Mouse (Mus musculus) R1 (cell line): Measurements from ENCODE around the gene Aif1l.

Experiments used
- DNase-seq: peaks from one replicate; pipeline ENCODE4 v3.0.0-alpha.2; 2018; ENCODE audit warnings: low read depth, low spot score

Gene Aif1l

GRCm38 (mm10) chr2:32008716-32009115, 58.8 kb downstream of the Aif1l start:
- no peak for DNase-seq

DNA sequence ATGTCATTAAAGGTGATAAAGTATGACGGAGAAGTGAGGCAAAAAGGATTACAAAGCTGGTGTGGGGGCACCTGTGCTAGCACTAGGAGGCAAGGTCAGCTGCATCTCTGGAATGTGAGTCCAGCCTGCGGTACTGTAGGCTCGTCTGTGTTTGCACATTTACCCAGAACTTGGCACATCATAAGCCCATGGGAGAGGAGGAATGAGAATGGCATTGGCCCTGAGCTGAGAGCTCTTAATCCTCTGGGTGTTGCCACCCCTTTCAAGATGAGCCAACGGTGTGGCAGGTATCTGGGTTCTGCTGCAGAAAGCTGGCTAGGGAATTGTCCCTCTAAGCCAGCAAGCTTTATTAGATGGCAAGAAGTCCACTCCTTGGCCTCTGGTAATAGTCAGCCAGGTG, 69.8 kb downstream of the Aif1l start:
- DNase-seq: no peak

DNA sequence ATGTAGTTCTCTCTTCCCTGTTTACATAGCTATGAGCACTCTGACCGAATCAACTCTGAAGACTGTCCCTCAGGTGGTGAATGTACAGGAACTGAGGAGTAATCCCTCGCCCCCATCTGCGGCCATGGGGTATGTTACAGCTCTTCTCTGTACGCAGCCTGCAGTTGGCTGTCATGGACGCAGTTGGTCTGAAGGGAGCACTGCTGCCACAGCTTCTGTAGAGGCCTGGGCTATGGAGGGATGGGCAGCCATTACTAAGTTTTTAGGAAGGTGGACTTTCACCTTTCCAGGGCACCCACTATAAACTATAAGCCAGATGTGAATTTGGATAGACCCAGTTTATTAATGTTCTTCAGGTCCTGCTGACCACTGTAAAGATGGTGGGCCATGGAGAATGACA, 70.3 kb downstream of the Aif1l start:
- DNase-seq: no peak
